Mouse (Mus musculus) MEL-GATA-1-ER (cell line): ENCODE results near the gene Dffb.

ENCODE experiments used
- DNase-seq: peaks from one replicate; pipeline ENCODE4 v3.0.0-alpha.2; 2012; ENCODE audit warnings: low read depth; ENCODE audit errors: extremely low read depth

The Dffb gene

DNA sequence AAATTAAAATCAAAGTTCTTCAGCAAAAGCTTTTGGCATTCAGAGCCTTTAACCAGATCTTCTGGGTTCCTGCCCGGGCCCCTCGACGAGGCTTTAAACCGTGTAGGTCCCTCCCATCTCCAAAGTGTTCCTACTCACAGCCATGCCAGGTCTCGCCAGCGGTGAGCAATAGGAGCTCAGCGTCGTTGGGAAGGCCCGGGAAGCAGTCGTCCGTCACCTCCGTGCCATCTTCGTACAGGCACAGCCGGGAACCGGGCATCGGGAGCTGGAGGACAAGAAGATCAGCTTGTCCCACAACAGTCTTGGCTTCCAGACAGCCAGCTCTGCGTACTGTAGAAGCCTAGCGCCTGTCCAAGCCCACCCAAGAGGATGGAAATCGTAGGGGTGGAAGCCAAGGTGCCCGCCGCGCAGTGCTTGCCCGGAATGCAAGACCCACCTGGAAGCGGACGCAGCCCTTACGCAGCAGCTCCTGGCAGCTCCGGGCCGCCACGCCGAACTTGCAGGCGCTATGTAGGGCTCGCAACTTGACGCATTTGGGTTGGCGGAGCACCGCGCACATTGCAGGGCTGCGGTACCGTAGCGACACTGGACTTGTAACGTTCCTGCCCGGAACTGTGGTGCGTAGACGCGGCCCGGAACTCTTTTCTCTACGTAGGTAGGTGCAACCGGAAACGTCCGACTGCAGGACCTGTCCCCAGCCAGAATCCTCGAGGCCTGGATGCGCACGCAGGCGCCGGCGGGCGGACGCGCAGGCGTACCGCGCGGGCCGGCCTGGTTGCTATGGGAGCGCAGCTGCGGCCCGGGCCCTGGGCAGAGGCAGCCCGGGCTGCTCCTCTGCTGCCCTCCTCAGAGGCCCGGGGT is at the start of gene Dffb, which contains the start of gene Cep104:
Gene Dffb, minus strand, starts transcription at position 696 of the 861 bp plus-strand sequence.
Gene Cep104, plus strand, starts transcription at position 764 of the 861 bp plus-strand sequence.
- peak; percentile 80 for DNase-seq

DNA sequence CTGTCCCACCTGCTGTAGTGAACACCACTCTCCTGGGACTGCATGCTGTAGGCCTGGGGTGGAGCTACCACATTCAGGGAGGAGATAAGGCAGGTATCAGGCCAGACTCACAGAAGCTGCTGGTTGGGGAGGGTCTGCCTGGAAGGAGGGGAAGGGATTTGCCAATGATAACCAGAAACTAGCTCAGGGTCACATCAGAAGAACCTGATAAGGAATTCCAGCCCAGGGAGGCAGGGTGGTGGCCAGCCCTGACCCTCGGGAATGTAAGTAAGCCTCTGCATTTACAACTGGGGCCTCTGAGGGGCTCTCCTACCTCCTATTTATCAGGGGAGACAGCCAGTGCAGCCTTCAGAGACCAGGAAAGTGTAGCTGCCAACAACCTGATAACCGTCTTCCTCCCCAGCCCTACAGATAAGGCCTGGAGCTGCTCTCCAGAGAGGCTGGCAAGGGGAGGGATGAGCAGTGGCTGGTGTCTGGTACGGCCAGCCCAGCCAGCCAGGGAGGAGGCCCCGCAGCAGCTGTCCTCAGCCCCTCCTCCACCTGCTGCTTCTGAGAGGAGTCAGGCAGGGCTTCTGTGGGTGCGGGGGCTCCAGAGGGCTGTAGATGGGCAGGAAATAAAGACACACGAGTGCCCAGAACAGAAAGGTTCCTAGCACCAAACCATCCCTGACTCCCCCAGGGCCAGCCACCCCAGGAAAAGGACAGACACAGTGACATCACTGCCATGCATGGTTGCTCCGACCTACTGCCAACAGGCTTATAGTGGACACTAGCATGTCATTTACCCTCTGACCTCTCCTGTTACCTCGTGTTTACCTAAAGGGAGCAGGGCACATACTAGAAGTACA is 49.1 kb upstream of the Dffb start:
- DNase-seq, result peak; percentile 92

DNA sequence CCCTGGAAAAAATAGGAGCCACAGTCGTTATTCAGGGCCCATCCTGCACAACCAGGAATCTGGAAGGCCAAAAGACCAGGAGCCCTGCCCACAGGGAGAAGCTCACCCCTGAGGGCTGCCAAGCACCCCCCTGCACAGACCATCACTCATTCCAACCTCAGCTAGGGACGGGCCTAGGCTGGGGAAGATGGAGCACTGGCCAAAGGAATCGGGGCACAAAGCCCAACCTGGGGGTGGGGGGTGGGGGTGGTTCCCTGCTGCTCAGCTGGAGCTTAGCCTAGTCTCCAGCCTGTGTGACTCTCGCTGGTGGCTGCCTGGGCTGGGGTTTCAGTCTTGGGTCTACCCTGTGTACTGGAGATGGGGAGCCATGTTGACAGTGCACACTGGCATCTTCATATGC is 47.9 kb upstream of the Dffb start:
- DNase-seq, result no peak

DNA sequence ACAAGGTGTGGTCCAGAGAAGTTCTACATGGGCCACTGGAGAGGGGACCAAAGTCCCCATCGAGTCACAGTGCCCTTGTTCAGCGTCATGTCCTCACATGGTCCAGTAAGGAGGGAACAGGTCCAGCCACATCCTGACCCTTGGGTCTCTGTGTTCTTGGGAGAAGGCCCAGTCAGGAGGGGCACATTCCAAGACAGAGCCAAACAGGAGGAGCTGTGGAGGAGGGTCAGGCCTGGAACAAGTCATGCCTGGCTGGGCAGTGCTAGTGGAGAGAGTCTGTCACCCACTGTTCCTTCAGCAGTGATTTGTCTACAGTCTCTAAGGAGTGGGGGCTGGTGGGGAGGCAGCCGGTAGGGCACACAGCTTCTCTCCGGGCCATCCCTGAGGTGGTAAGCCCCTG is 47.5 kb upstream of the Dffb start:
- no peak for DNase-seq

DNA sequence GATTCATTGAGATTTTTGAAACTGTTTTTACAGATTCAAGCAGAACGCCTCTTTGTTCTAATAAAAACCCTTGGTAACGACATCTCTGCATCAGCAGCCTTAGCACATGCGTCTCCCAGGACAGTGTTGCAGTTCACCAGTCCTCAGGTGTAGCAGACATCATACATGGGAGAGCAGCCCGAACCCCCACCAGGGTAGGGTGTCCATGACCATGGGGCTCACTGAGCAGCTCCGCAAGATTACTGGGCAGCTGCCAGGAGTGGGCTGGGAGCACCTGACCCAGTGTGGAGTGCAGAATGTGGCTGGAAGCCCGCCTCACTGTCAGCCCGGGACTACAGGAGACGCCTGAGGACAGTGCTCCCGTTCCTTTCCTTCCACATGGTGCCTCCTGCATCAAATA is 46.5 kb upstream of the Dffb start:
- no peak for DNase-seq

DNA sequence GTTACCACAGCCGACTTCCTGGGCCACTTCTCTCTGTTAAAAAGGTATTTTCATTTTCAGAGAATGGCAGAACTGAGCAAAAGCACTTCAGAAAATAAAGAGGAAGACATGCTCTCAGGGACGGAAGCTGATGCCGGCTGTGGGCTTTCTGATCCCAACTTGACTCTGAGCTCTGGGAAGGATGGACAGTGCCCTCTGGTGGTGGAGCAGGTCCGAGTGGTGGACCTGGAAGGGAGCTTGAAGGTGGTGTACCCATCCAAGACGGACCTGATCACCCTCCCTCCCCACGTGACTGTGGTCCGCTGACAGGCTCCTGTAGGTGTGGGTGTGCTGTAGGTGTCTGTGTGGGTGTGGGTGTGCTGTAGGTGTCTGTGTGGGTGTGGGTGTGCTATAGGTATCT is 44.6 kb upstream of the Dffb start:
- no peak for DNase-seq

DNA sequence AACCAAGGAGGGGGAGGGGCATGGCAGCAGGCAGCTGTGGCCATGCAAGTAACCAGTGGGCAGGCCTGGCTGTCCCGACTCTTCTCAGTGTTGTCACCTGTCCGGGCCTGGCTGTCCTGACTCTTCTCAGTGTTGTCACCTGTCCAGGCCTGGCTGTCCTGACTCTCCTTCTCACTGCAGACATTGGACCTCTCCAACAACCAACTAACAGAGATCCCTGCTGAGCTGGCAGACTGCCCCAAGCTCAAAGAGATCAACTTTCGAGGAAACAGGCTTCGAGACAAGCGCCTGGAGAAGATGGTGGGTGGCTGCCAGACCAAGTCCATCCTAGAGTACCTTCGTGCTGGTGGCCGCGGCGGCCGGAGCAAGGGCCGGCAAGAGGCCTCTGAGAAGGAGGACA is 40.5 kb upstream of the Dffb start:
- no peak for DNase-seq

DNA sequence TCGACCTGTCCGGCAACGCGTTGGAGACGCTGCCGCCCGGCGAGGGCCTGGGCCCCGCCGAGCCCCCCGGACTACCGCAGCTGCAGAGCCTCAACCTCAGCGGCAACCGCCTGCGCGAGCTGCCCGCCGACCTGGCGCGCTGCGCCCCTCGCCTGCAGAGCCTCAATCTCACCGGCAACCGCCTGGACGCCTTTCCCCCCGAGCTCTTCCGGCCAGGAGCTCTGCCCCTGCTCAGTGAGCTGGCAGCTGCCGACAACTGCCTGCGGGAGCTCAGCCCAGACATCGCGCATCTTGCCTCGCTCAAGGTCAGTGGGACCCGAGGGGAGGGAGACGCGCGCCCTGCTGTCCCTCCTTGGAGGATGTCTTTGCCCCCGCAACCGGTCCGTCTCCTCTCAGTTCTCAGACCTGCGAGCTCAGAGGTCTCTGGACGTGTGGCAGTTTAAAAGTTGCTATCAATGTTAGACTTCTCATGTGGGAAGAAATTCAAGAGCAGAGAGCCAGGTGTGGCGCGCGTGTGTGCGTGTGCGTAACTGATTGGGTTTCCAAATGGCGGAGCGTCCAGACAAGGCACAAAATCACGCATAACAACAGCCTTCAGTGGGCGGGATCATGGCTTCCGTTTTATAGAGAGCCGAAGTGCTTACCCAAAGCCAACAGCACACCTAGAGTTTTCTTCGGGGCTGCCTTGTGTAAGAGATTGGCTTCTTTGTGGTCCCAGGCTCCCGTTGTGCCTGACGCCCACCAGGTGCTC is 37.4 kb upstream of the Dffb start:
- no peak for DNase-seq

DNA sequence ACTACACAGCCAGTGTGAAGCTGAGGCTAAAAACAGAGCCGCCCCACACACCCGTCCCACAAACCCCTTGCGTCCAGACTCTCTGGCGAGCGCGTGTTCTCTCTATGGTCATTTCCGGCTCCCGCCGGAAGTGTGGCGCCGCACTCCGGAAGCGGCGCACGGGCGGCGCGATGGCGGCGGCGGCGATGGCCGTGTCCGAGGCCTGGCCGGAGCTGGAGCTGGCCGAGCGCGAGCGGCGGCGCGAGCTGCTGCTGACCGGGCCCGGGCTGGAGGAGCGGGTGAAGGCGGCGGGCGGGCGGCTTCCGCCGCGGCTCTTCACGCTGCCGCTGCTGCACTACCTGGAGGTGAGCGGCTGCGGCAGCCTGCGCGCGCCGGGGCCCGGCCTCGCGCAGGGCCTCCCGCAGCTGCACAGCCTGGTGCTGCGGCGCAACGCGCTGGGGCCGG is 36.7 kb upstream of the Dffb start, which contains the start of gene Lrrc47:
Gene Lrrc47, plus strand, starts transcription at position 86 of the 444 bp plus-strand sequence.
- peak; percentile 52 for DNase-seq

DNA sequence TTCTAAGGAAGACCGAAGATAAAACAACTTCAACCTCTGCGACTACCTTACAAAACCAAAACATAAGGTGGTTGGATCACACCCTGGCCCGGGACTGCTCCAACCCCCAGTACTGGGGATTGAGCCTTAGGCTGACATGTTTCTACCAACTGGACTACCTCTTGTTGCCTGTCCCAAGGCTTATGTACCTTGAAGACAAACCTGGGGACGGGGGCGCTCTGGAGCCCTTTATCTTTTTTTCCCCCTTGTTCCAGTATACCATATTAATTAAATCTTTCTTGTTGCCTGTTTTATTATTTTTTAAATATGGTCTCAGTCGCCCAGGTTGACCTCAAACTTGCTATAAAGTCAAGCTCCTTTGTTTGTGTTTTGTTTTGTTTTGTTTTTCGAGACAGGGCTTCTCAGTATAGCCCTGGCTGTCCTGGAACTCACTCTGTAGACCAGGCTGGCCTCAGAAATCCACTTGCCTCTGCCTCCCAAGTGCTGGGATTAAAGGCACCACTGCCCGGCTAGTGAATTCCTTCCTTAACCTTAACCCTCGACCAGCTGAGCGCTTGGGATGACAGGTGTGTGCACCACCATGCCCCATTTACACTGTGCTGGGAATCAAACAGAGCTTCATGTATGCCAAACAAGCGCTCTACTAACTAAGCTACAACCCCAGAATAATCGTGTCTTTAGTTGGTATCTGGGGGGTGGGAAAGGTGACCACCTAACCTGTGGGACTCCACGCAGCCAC is 36.1 kb upstream of the Dffb start:
- no peak for DNase-seq

DNA sequence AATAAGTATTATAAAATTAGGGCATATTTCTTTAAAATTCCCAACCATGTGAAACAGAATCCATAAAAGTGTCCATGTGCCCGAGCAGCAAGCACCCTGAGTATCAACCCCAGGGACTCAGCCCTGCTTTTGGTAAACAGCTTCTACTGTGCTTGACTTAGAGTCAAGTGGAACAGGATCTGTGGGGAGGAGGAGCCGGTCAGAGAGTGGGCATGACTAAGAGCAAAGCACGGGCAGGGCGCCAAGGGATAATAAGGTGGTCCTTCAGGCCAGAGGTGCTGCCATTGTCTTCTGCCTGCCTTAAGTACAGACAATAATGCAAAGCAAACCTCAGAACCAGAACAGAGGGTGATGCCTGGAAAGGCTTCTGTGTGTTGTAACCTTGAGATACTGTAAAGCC is 32.8 kb upstream of the Dffb start:
- DNase-seq, result no peak

DNA sequence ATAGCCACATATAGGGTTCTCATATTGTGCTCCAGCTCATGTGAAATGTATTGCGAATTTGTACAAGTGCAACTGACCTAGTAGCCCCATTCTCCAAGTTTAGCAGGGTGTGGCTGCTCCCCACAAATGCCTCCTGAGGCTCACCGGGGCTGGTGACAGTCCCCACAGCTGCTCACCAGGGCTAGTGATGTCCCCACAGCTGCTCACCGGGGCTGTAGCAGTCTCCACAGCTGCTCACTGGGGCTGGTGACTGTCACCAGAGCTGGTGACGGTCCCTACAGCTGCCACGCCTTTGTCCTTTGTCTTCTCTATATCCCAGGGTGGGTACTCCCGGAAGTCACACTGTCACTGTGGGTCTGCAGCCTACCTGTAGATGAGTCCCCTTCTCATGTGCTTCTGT is 31.3 kb upstream of the Dffb start:
- no peak for DNase-seq

DNA sequence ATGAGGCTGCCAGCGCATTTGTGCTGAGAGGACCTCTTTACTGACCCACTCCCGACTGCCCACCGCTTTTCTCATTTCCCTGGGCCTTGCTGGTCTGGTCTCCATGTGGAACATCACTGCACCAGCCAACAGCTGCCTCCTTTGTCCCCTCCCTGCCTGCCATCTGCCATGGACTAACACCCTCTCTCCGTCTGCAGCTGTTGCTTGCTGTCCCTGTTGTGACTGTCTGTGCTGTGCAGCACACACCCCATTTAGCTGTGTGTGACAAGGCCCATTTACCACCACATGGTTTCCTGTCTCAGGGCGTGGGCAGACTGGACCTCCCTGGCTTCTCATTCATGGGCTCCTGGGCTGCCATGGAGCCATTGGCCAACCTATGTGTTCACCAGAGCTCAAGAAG is 30.6 kb upstream of the Dffb start:
- DNase-seq, result no peak

DNA sequence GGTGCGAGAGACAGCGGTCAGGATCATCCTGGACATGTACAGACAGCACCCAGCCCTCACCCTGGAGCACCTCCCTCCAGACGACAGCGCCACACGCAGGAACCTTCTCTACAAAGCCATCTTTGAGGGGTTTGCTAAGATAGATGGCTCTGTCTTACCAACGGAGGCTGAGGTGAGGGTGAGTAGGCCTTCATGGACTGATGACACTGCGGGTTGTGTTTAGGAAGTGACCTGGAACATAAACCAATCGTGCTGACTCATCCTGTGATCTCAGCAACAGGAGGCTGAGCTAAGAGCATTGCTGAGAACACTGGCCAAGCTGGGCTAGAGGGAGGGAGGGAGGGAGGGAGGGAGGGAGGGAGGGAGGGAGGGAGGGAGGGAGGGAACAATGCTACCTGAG is 18.6 kb upstream of the Dffb start:
- DNase-seq, result no peak

DNA sequence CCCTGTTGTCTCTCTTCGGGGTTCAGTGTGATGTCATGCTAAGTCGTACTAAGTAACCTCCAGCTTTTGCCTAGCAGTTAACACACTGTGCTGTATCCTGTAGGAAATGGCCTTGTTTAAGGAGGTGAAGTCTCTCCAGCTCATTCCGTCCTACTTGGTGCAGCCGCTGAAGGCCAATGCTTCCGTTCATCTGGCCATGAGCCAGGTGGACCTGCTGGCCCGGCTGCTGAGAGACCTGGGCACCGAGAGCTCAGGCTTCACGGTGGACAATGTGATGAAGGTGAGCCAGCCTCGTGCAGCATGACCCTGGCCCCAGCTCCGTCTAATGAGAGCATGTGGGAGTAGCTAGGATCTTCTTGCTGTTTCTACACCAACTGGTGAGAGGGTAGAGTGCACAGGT is 17.8 kb upstream of the Dffb start:
- DNase-seq, result no peak

DNA sequence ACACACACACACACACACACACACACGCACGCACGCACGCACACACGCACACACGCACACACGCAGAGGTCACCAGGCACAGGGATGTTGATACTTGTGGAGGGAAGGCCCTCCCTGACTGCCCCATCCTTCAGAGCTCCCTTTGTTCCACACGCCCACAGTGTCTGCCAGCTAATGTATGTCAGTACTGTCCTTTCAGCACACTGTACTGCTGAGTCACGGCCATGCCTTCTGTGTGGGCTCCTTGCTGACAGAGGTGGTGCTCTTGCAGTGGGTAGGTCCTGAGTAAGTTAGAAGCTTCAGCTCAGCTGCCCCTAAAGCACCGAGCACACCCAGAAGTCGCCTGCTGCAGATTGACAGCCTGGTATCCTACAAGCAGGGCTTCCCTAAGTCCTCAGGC is 5.5 kb upstream of the Dffb start:
- DNase-seq, result no peak

DNA sequence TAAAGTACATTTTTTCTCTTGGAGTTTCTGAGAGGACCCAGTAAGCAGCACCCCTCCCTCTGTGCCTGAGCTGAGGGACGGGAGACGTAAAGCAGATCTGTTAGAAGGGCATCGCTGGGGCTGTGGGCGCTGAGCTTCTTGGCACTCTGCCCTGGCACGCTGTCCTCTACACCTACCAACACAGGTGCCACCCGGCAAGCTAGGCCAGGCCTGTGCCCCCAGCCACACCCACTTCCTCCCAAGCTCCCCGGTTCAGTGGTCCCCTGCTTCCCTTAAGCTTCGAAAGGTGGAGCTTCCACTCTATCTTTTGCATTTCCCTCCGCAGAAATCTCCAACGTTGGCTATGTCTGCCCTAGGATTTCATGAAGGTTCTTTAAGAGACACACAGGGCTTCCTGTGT is 4.3 kb upstream of the Dffb start:
- no peak for DNase-seq

DNA sequence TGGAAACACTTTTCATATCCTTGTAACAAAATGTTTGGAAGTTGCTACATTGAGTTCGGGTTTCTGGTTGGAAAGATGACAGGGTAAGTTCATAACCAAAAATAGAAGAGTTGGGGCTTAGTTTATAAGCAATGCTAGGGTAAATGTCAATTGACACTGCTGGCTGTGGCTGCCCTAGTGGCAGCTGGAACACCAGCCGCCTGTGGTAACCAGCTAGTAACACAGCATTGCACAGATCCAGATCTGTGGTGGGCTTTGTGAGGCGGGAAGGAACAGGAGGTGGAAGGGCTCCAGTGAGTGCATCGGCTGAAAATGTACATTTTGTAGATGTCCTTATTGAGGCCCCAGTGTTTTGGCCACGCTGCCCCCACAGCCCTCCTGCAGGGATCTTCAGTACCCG is 842 bp upstream of the Dffb start:
- DNase-seq, result peak; percentile 5

DNA sequence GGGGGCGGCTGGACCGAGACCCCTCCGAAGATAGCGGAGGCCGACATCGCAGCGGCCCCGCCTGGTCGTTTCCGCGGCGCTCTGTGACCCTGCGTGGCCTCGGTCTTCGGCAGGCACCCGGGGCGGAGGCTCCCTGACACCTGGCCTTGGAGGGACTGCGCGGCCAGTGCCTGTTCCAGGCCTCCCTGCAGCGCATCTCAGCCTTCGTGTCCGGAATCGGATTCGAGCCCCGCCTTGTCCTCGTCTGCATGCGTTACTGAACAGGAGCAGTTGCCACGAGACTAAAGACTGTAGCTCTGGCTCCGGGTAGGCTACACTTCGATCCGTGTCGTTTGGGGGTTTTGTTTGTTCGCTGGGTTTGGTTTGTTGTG is 351 bp upstream of the Dffb start:
- DNase-seq, result peak; percentile 8

DNA sequence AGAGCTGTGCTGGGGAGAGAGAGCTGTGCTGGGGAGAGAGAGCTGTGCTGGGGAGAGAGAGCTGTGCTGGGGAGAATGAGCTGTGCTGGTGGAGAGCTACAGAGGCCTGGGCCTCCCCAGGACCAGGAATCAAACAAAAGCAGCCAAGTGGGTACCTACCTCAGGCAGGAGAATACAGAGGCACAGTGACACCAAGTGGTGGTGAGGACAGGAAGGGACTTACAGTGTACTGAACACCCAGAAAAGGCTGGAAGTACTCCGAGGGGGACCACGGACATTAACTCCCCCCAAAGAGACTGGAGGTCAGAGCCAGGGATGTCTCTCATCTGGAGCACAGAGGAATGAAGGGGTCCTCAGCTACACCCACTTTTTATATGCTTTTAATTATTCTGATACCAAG is 6.9 kb downstream of the Dffb start:
- DNase-seq, result no peak

DNA sequence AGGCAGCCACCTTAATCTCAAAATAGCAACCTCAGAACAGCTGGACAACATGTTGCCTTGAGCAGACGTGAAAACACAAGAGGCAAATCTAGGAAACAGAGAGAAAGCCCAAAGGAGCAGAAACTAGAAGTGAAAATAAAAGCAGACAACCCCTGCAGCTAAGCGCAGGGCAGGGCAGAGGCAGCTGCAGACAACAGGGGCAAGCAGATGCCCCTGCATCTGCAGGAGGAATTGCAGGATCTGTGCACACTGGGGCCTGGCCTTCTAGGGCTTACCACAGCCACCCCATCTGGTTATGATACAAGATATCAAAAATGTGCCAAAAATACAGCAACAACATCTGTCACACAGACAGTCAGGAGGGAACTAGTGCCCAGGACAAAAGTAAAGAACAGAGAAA is 7.4 kb downstream of the Dffb start:
- DNase-seq, result no peak
